Mouse (Mus musculus) testis, postnatal 10 days (tissue): ENCODE measurements at regions not wholly inside any gene's neighbourhood (a gene's known extent, or its start where the extent isn't known, plus 50 kb on each side); places are given as distances from the start of the nearest gene placed in this dataset.

Source experiments
- DNase-seq: peaks from one replicate; pipeline ENCODE4 v3.0.0; 2021; ENCODE audit warnings: low spot score

- no peak for DNase-seq
These were observed 132.1 kb downstream of the 1700020N01Rik start for GRCm38 (mm10) chr10:21724999-21725398.

- DNase-seq: no peak
These were observed 141.7 kb upstream of the Sgk1 start for GRCm38 (mm10) chr10:21740256-21740655.

GRCm38 (mm10) chr10:21741575-21741974 is 140.4 kb upstream of the Sgk1 start:
- DNase-seq: no peak

- no peak for DNase-seq
These were observed 139.8 kb upstream of the Sgk1 start for GRCm38 (mm10) chr10:21741976-21742745.

- DNase-seq: no peak
These were observed 138.6 kb upstream of the Sgk1 start for GRCm38 (mm10) chr10:21743396-21743795.

GRCm38 (mm10) chr10:21744341-21744955 is 137.5 kb upstream of the Sgk1 start:
- DNase-seq: no peak

GRCm38 (mm10) chr10:21745940-21746487 is 136.0 kb upstream of the Sgk1 start:
- no peak for DNase-seq

GRCm38 (mm10) chr10:21746713-21747112 is 135.3 kb upstream of the Sgk1 start:
- DNase-seq: no peak

GRCm38 (mm10) chr10:21751326-21751725 is 130.7 kb upstream of the Sgk1 start:
- no peak for DNase-seq

GRCm38 (mm10) chr10:21752392-21752791 is 129.6 kb upstream of the Sgk1 start:
- DNase-seq: no peak

GRCm38 (mm10) chr10:21754763-21755548 is 127.0 kb upstream of the Sgk1 start:
- DNase-seq: no peak

GRCm38 (mm10) chr10:21755717-21756116 is 126.3 kb upstream of the Sgk1 start:
- no peak for DNase-seq

GRCm38 (mm10) chr10:21756811-21757210 is 125.2 kb upstream of the Sgk1 start:
- no peak for DNase-seq

GRCm38 (mm10) chr10:21758122-21758521 is 123.9 kb upstream of the Sgk1 start:
- no peak for DNase-seq

- DNase-seq: no peak
These were observed 119.5 kb upstream of the Sgk1 start for GRCm38 (mm10) chr10:21762516-21762915.

GRCm38 (mm10) chr10:21763017-21763964 is 118.7 kb upstream of the Sgk1 start:
- no peak for DNase-seq

- DNase-seq: no peak
These were observed 117.9 kb upstream of the Sgk1 start for GRCm38 (mm10) chr10:21764090-21764489.

GRCm38 (mm10) chr10:21764891-21765290 is 117.1 kb upstream of the Sgk1 start:
- DNase-seq: no peak

- DNase-seq: no peak
These were observed 108.4 kb upstream of the Sgk1 start for GRCm38 (mm10) chr10:21773548-21773947.

- DNase-seq: no peak
These were observed 106.5 kb upstream of the Sgk1 start for GRCm38 (mm10) chr10:21775441-21775840.
